Mouse (Mus musculus) frontal cortex, adult (tissue): ENCODE results near the gene Gm5447.

Source experiments
- ATAC-seq: cut with Nextera tagmentation; 2 replicates; pipeline ENCODE4 v1.9.2; 2017; ENCODE audit warnings: mild to moderate bottlenecking, moderate library complexity, mixed read lengths; ENCODE audit not compliant: low TSS enrichment

Gm5447 gene

GRCm38 (mm10) chr13:30985598-30986466 is 11.8 kb downstream of the Gm5447 start:
- ATAC-seq, result peak; percentile 95

- ATAC-seq, result no peak
These were observed 13.0 kb downstream of the Gm5447 start for GRCm38 (mm10) chr13:30986934-30987455.

- ATAC-seq, result no peak
These were observed 13.7 kb downstream of the Gm5447 start for GRCm38 (mm10) chr13:30987686-30988085.

- ATAC-seq, result no peak
These were observed 15.7 kb downstream of the Gm5447 start for GRCm38 (mm10) chr13:30989710-30990109.

- ATAC-seq, result no peak
These were observed 16.2 kb downstream of the Gm5447 start for GRCm38 (mm10) chr13:30990233-30990632.

- ATAC-seq, result peak; percentile 90
These were observed 19.8 kb downstream of the Gm5447 start for GRCm38 (mm10) chr13:30993819-30994218.

GRCm38 (mm10) chr13:30994249-30994858 is 20.4 kb downstream of the Gm5447 start:
- ATAC-seq, result no peak

GRCm38 (mm10) chr13:30997526-30998253 is 23.7 kb downstream of the Gm5447 start:
- ATAC-seq, result peak; percentile 84

GRCm38 (mm10) chr13:30999799-31000198 is 25.8 kb downstream of the Gm5447 start:
- ATAC-seq, result no peak

- no peak for ATAC-seq
These were observed 30.5 kb downstream of the Gm5447 start for GRCm38 (mm10) chr13:31004458-31004857.

GRCm38 (mm10) chr13:31004995-31005394 is 31.0 kb downstream of the Gm5447 start:
- no peak for ATAC-seq

GRCm38 (mm10) chr13:31017545-31017944 is 43.5 kb downstream of the Gm5447 start:
- ATAC-seq, result no peak

- ATAC-seq, result no peak
These were observed 47.5 kb downstream of the Gm5447 start for GRCm38 (mm10) chr13:31021514-31021913.

- no peak for ATAC-seq
These were observed 47.9 kb downstream of the Gm5447 start for GRCm38 (mm10) chr13:31021927-31022326.

- ATAC-seq, result no peak
These were observed 49.7 kb downstream of the Gm5447 start for GRCm38 (mm10) chr13:31023664-31024063.
